Mouse (Mus musculus): ENCODE results near the gene Mnx1. TPM values are rescaled to one million over a fixed set of nuclear protein-coding genes. Genes with fewer than 3 reads are reported as not detected.

Gene Mnx1
- total and polyA plus RNA-seq, 2 experiments from 2014 or later = not detected

- DNase-seq (ENCODE audit: low spot score) (no peak), ATAC-seq (ENCODE audit: insufficient read depth, low read depth) (no peak)
- Histone ChIP-seq H3K27me3 (ENCODE audit: control insufficient read depth, insufficient read depth, low read length) (peaks cover 73% of the 10 kb centered on the region), H3K9me3 (replicated peaks; ENCODE audit: control insufficient read depth, low read length) (no peaks in the 10 kb centered on the region), H3K4me2 (ENCODE audit: low read depth, low read length) (peak overlapping the region; percentile 64), H3K36me3 (replicated peaks; ENCODE audit: control insufficient read depth, insufficient read depth, low read length) (no peaks in the 10 kb centered on the region), H3K4me3 (ENCODE audit: low read depth, low read length) (peak overlapping the region; percentile 50), H3K9ac (replicated peaks; ENCODE audit: low read depth, low read length) (peak overlapping the region; percentile 0; the same call in 1 of the 2 replicates), H3K27ac (ENCODE audit: low read depth) (no peak overlapping the region), H3K4me1 (ENCODE audit: control insufficient read depth, insufficient read depth) (peaks cover 6% of the 10 kb centered on the region; the same call in 1 of the 2 replicates)
- 2% methylated on average over 17 of the region's 17 CpGs for WGBS
- no peak for TF ChIP-seq EP300 (IDR thresholded peaks at IDR 0.05; ENCODE audit: low read depth)
- no peak for TF ChIP-seq CTCF (IDR thresholded peaks at IDR 0.05; ENCODE audit: low read depth)
Measured at GRCm38 (mm10) chr5:29468351-29469065, 9.8 kb downstream of the Mnx1 start.

- WGBS = 4% methylated on average over 67 of the region's 67 CpGs
- ATAC-seq (ENCODE audit: insufficient read depth, low read depth) (no peak), DNase-seq (ENCODE audit: low spot score) (no peak)
- H3K36me3 ChIP-seq (replicated peaks; ENCODE audit: control insufficient read depth, insufficient read depth, low read length) = no peaks in the 10 kb centered on the region
- peaks cover 65% of the 10 kb centered on the region for H3K27me3 ChIP-seq (ENCODE audit: control insufficient read depth, insufficient read depth, low read length)
- H3K4me3 ChIP-seq (ENCODE audit: low read depth, low read length) = peak overlapping the region; percentile 50
- TF ChIP-seq EP300 (IDR thresholded peaks at IDR 0.05; ENCODE audit: low read depth) (no peak), CTCF (IDR thresholded peaks at IDR 0.05; ENCODE audit: low read depth) (no peak)
- peak overlapping the region; percentile 64 for H3K4me2 ChIP-seq (ENCODE audit: low read depth, low read length)
- H3K9ac ChIP-seq (replicated peaks; ENCODE audit: low read depth, low read length) = peak overlapping the region; percentile 0; the same call in 1 of the 2 replicates
- no peaks in the 10 kb centered on the region for H3K9me3 ChIP-seq (replicated peaks; ENCODE audit: control insufficient read depth, low read length)
- no peak overlapping the region for H3K27ac ChIP-seq (ENCODE audit: low read depth)
- H3K4me1 ChIP-seq (ENCODE audit: control insufficient read depth, insufficient read depth) = peaks cover 6% of the 10 kb centered on the region; the same call in 1 of the 2 replicates
Measured at GRCm38 (mm10) chr5:29467489-29468350, 10.6 kb downstream of the Mnx1 start.

GRCm38 (mm10) chr5:29462943-29463686, 15.2 kb downstream of the Mnx1 start:
- Histone ChIP-seq H3K4me3 (ENCODE audit: low read depth, low read length) (no peak overlapping the region), H3K9ac (replicated peaks; ENCODE audit: low read depth, low read length) (no peak overlapping the region), H3K4me2 (ENCODE audit: low read depth, low read length) (no peak overlapping the region), H3K9me3 (replicated peaks; ENCODE audit: control insufficient read depth, low read length) (no peaks in the 10 kb centered on the region), H3K4me1 (ENCODE audit: control insufficient read depth, insufficient read depth) (0 out of 2 replicates have a peak, but pooled peaks cover 1% of the 10 kb centered on the region), H3K36me3 (replicated peaks; ENCODE audit: control insufficient read depth, insufficient read depth, low read length) (no peaks in the 10 kb centered on the region), H3K27ac (ENCODE audit: low read depth) (no peak overlapping the region), H3K27me3 (ENCODE audit: control insufficient read depth, insufficient read depth, low read length) (peaks cover 19% of the 10 kb centered on the region)
- DNase-seq (ENCODE audit: low spot score) (no peak), ATAC-seq (ENCODE audit: insufficient read depth, low read depth) (no peak)
- TF ChIP-seq CTCF (IDR thresholded peaks at IDR 0.05; ENCODE audit: low read depth) = no peak
- TF ChIP-seq EP300 (IDR thresholded peaks at IDR 0.05; ENCODE audit: low read depth) = no peak
- 70% methylated on average over 9 of the region's 9 CpGs for WGBS

GRCm38 (mm10) chr5:29456895-29457656, 21.2 kb downstream of the Mnx1 start:
- Histone ChIP-seq H3K4me3 (ENCODE audit: low read depth, low read length) (no peak overlapping the region), H3K9ac (replicated peaks; ENCODE audit: low read depth, low read length) (no peak overlapping the region), H3K27me3 (ENCODE audit: control insufficient read depth, insufficient read depth, low read length) (no peaks in the 10 kb centered on the region), H3K36me3 (replicated peaks; ENCODE audit: control insufficient read depth, insufficient read depth, low read length) (peaks cover 9% of the 10 kb centered on the region), H3K9me3 (replicated peaks; ENCODE audit: control insufficient read depth, low read length) (no peaks in the 10 kb centered on the region), H3K4me2 (ENCODE audit: low read depth, low read length) (no peak overlapping the region), H3K27ac (ENCODE audit: low read depth) (no peak overlapping the region), H3K4me1 (ENCODE audit: control insufficient read depth, insufficient read depth) (no peaks in the 10 kb centered on the region)
- TF ChIP-seq EP300 (IDR thresholded peaks at IDR 0.05; ENCODE audit: low read depth) = no peak
- WGBS = 55% methylated on average over 5 of the region's 5 CpGs
- no peak for DNase-seq (ENCODE audit: low spot score)
- no peak for ATAC-seq (ENCODE audit: insufficient read depth, low read depth)

- peaks cover 42% of the 10 kb centered on the region for H3K36me3 ChIP-seq (replicated peaks; ENCODE audit: control insufficient read depth, insufficient read depth, low read length)
- ATAC-seq (ENCODE audit: insufficient read depth, low read depth) (no peak), DNase-seq (ENCODE audit: low spot score) (no peak)
- no peaks in the 10 kb centered on the region for H3K4me1 ChIP-seq (ENCODE audit: control insufficient read depth, insufficient read depth)
- no peak overlapping the region for H3K9ac ChIP-seq (replicated peaks; ENCODE audit: low read depth, low read length)
- no peak overlapping the region for H3K4me2 ChIP-seq (ENCODE audit: low read depth, low read length)
- H3K4me3 ChIP-seq (ENCODE audit: low read depth, low read length) = no peak overlapping the region
- 66% methylated on average over 4 of the region's 4 CpGs for WGBS
- TF ChIP-seq CTCF (IDR thresholded peaks at IDR 0.05; ENCODE audit: low read depth) (no peak), EP300 (IDR thresholded peaks at IDR 0.05; ENCODE audit: low read depth) (no peak)
- H3K9me3 ChIP-seq (replicated peaks; ENCODE audit: control insufficient read depth, low read length) = no peaks in the 10 kb centered on the region
- H3K27me3 ChIP-seq (ENCODE audit: control insufficient read depth, insufficient read depth, low read length) = no peaks in the 10 kb centered on the region
- no peak overlapping the region for H3K27ac ChIP-seq (ENCODE audit: low read depth)
Measured at GRCm38 (mm10) chr5:29452352-29452751, 25.9 kb downstream of the Mnx1 start.

Measured in heart, postnatal 0 days (tissue).